In the genomic region with DNA sequence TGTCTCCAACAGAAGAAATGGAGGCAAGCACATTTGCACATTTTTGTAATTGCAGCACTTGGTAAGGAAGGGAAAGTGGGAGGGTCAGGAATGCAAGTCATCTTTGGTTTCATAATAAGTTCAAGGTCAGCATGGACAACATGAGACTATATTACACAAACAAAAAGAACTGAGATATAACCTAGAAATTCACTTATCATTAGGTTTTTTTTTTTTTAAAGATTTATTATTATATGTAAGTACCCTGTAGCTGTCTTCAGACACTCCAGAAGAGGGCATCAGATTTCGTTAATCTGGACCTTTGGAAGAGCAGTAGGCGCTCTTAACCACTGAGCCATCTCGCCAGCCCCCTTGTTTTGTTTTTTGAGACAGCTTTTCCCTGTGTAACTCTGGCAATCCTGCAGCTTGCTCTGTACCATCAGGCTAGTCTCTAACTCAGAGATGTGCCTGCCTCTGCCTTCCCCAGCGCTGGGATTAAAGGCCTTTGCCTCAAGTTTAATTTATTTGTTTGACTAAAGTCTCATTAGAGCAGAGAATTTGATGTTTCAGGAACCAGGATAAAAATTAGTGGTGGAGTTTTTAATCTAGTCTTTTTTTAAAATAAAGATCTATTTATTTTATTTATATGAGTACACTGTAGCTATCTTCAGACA, we compare ENCODE assay signal across 8 mouse cellular contexts. TPM values are rescaled to one million over a fixed set of nuclear protein-coding genes. Genes with fewer than 3 reads are reported as not detected.
DNase-seq lines count a peak whose midpoint lies in the region; ATAC-seq and TF ChIP-seq lines count a peak whose summit lies in the region.

No protein-coding gene starts in this region.

- TF ChIP-seq EP300 in ES-Bruce4 (IDR thresholded peaks at IDR 0.05; ENCODE audit: insufficient read depth, low read depth, low read length): no peak

- peaks cover 18% of the 10 kb centered on the region for H3K36me3 ChIP-seq in heart, embryonic 13.5 days
- H3K36me3 ChIP-seq in ES-Bruce4 (ENCODE audit: control insufficient read depth, insufficient read depth, low read length, poor library complexity, severe bottlenecking): peaks cover 23% of the 10 kb centered on the region
- peaks cover 24% of the 10 kb centered on the region for H3K36me3 ChIP-seq in hindbrain, embryonic 10.5 days
- peaks cover 29% of the 10 kb centered on the region for H3K36me3 ChIP-seq in midbrain, embryonic 10.5 days

- no peak for TF ChIP-seq POLR2A in ES-Bruce4 (IDR thresholded peaks at IDR 0.05; ENCODE audit: insufficient read depth, low read length)

- intact Hi-C loops in heart, postnatal 25 days (cut with DNase I): loop anchor here (2.0 to 10.0 kb wide), 2 partner anchors 477 to 953 kb away; a partner anchor contains a TSS

- H3K9me3 ChIP-seq in heart, embryonic 13.5 days: no peaks in the 10 kb centered on the region
- H3K9me3 ChIP-seq in ES-Bruce4 (replicated peaks; ENCODE audit: control insufficient read depth, insufficient read depth, low read length, poor library complexity, severe bottlenecking): no peaks in the 10 kb centered on the region
- H3K9me3 ChIP-seq in hindbrain, embryonic 10.5 days: no peaks in the 10 kb centered on the region
- no peaks in the 10 kb centered on the region for H3K9me3 ChIP-seq in midbrain, embryonic 10.5 days (replicated peaks)

- H3K27ac ChIP-seq in heart, embryonic 13.5 days (replicated peaks): peak overlapping the region; percentile 96
- H3K27ac ChIP-seq in ES-Bruce4 (ENCODE audit: insufficient read depth, low read length): peak overlapping the region; percentile 86
- peak overlapping the region; percentile 97 for H3K27ac ChIP-seq in hindbrain, embryonic 10.5 days
- H3K27ac ChIP-seq in midbrain, embryonic 10.5 days (replicated peaks): peak overlapping the region; percentile 93

- H3K27me3 ChIP-seq in heart, embryonic 13.5 days (replicated peaks): peaks cover 8% of the 10 kb centered on the region; the same call in 1 of the 2 replicates
- H3K27me3 ChIP-seq in ES-Bruce4 (ENCODE audit: control insufficient read depth, insufficient read depth, low read length, poor library complexity, severe bottlenecking): no peaks in the 10 kb centered on the region
- no peaks in the 10 kb centered on the region for H3K27me3 ChIP-seq in hindbrain, embryonic 10.5 days (ENCODE audit: insufficient read depth, poor library complexity, severe bottlenecking)
- H3K27me3 ChIP-seq in midbrain, embryonic 10.5 days (ENCODE audit: low read depth, poor library complexity, severe bottlenecking): no peaks in the 10 kb centered on the region

- peak overlapping the region; percentile 71 for H3K4me3 ChIP-seq in heart, embryonic 13.5 days
- peak overlapping the region; percentile 92 for H3K4me3 ChIP-seq in ES-Bruce4 (ENCODE audit: low read depth, low read length)
- peak overlapping the region; percentile 99 for H3K4me3 ChIP-seq in hindbrain, embryonic 10.5 days
- H3K4me3 ChIP-seq in midbrain, embryonic 10.5 days: peak overlapping the region; percentile 69

- H3K9ac ChIP-seq in heart, embryonic 13.5 days: peak overlapping the region; percentile 93; the same call in 1 of the 2 replicates
- peak overlapping the region; percentile 96 for H3K9ac ChIP-seq in ES-Bruce4 (ENCODE audit: low read depth, poor library complexity, severe bottlenecking)

- H3K4me1 ChIP-seq in heart, embryonic 13.5 days: peaks cover 19% of the 10 kb centered on the region
- no peaks in the 10 kb centered on the region for H3K4me1 ChIP-seq in ES-Bruce4 (ENCODE audit: control insufficient read depth, insufficient read depth, low read length)
- peaks cover 16% of the 10 kb centered on the region for H3K4me1 ChIP-seq in hindbrain, embryonic 10.5 days (replicated peaks)
- H3K4me1 ChIP-seq in midbrain, embryonic 10.5 days: peaks cover 17% of the 10 kb centered on the region

- peak overlapping the region; percentile 91 for H3K4me2 ChIP-seq in heart, embryonic 13.5 days

- no peak for TF ChIP-seq CTCF in ES-Bruce4 (IDR thresholded peaks at IDR 0.05; ENCODE audit: low read depth, low read length)

- no peak for DNase-seq in heart, postnatal 25 days (ENCODE audit: low spot score)
- no peak for DNase-seq in hindbrain, embryonic 10.5 days (ENCODE audit: low spot score)
- no peak for DNase-seq in midbrain, embryonic 10.5 days (ENCODE audit: low spot score)
- no peak for DNase-seq in cerebellum, adult 9-11 months
- DNase-seq in c-Kit-positive CD71-positive TER-119-positive erythroid progenitor cells, embryonic 14.5 days (ENCODE audit: low spot score): no peak
- DNase-seq in kidney, postnatal 10 days: no peak

- no peak for ATAC-seq in heart, embryonic 13.5 days (ENCODE audit: extremely low read depth, insufficient number of reproducible peaks, low FRiP score, low TSS enrichment)

- WGBS in heart, embryonic 13.5 days: 49% methylated on average over 4 of the region's 4 CpGs
- WGBS in hindbrain, embryonic 10.5 days: 50% methylated on average over 4 of the region's 4 CpGs
- 59% methylated on average over 4 of the region's 4 CpGs for WGBS in midbrain, embryonic 10.5 days

RNA-seq across cellular contexts. Expression of a gene that starts 0.7 kb away (rescaled TPM):
- polyA plus RNA-seq in heart, embryonic 13.5 days (2015; fragmentation: Nextera tagmentation; extraction: Ambion mirVana): 54.2 and 56.8 TPM in 2 replicates
- 10 to 100 TPM; 15.3 to 18.2 TPM for total RNA-seq in heart, postnatal 25 days (2021)
- polyA plus RNA-seq in ES-Bruce4 (2011; ENCODE audit: insufficient read depth, insufficient read length, low read depth, missing spikeins): 105 and 110 TPM in 2 replicates
- polyA plus RNA-seq in hindbrain, embryonic 10.5 days (2016; fragmentation: Nextera tagmentation; extraction: Ambion mirVana): 113 and 128 TPM in 2 replicates
- 130 and 131 TPM in 2 replicates for polyA plus RNA-seq in midbrain, embryonic 10.5 days (2016; fragmentation: Nextera tagmentation; extraction: Ambion mirVana)

RNA-seq across cellular contexts. Expression of a gene that starts 8.0 kb away (rescaled TPM):
- 44.9 and 45.0 TPM in 2 replicates for polyA plus RNA-seq in heart, embryonic 13.5 days (2015; fragmentation: Nextera tagmentation; extraction: Ambion mirVana)
- 100 to 1,000 TPM; 113 to 123 TPM for total RNA-seq in heart, postnatal 25 days (2021)
- polyA plus RNA-seq in ES-Bruce4 (2011; ENCODE audit: insufficient read depth, insufficient read length, low read depth, missing spikeins): 23.7 and 26.6 TPM in 2 replicates
- polyA plus RNA-seq in hindbrain, embryonic 10.5 days (2016; fragmentation: Nextera tagmentation; extraction: Ambion mirVana): 26.8 and 30.8 TPM in 2 replicates
- 27.6 and 28.7 TPM in 2 replicates for polyA plus RNA-seq in midbrain, embryonic 10.5 days (2016; fragmentation: Nextera tagmentation; extraction: Ambion mirVana)

RNA-seq across cellular contexts. Expression of a gene that starts 44.4 kb away (rescaled TPM):
- 3.9 and 5.1 TPM in 2 replicates for polyA plus RNA-seq in heart, embryonic 13.5 days (2015; fragmentation: Nextera tagmentation; extraction: Ambion mirVana)
- under 1 TPM in 1 of 2 experiments, not detected in 1; 0.42 TPM for total RNA-seq in heart, postnatal 25 days (2021)
- polyA plus RNA-seq in ES-Bruce4 (2011; ENCODE audit: insufficient read depth, insufficient read length, low read depth, missing spikeins): 9.5 and 9.8 TPM in 2 replicates
- 6.4 and 8.3 TPM in 2 replicates for polyA plus RNA-seq in hindbrain, embryonic 10.5 days (2016; fragmentation: Nextera tagmentation; extraction: Ambion mirVana)
- 5.5 and 5.8 TPM in 2 replicates for polyA plus RNA-seq in midbrain, embryonic 10.5 days (2016; fragmentation: Nextera tagmentation; extraction: Ambion mirVana)

RNA-seq across cellular contexts. Expression of a gene that starts 49.3 kb away (rescaled TPM):
- polyA plus RNA-seq in heart, embryonic 13.5 days (2015; fragmentation: Nextera tagmentation; extraction: Ambion mirVana): 8.6 and 9.3 TPM in 2 replicates
- total RNA-seq in heart, postnatal 25 days (2021): under 1 TPM; 0.29 to 0.73 TPM
- polyA plus RNA-seq in ES-Bruce4 (2011; ENCODE audit: insufficient read depth, insufficient read length, low read depth, missing spikeins): 2.4 and 4.2 TPM in 2 replicates
- 0.81 and 1.5 TPM in 2 replicates for polyA plus RNA-seq in hindbrain, embryonic 10.5 days (2016; fragmentation: Nextera tagmentation; extraction: Ambion mirVana)
- polyA plus RNA-seq in midbrain, embryonic 10.5 days (2016; fragmentation: Nextera tagmentation; extraction: Ambion mirVana): 0.67 and 0.72 TPM in 2 replicates

RNA-seq across cellular contexts. Expression of a gene that starts 53.1 kb away (rescaled TPM):
- 0.47 and 3.1 TPM in 2 replicates for polyA plus RNA-seq in heart, embryonic 13.5 days (2015; fragmentation: Nextera tagmentation; extraction: Ambion mirVana)
- total RNA-seq in heart, postnatal 25 days (2021): not detected
- 0.43 TPM in 1 of 2 replicates, not detected in the other for polyA plus RNA-seq in ES-Bruce4 (2011; ENCODE audit: insufficient read depth, insufficient read length, low read depth, missing spikeins)
- polyA plus RNA-seq in hindbrain, embryonic 10.5 days (2016; fragmentation: Nextera tagmentation; extraction: Ambion mirVana): 0.55 and 1.3 TPM in 2 replicates
- polyA plus RNA-seq in midbrain, embryonic 10.5 days (2016; fragmentation: Nextera tagmentation; extraction: Ambion mirVana): 0.47 and 0.81 TPM in 2 replicates
